Mouse (Mus musculus): ENCODE results near the gene Srp54b. TPM values are rescaled to one million over a fixed set of nuclear protein-coding genes. Genes with fewer than 3 reads are reported as not detected.
"Not testable (repeated sequence)": the region's sequence is repeated elsewhere in the genome, so short reads cannot be mapped to it uniquely, and the experiment has no call there.

Srp54b gene
- polyA plus RNA-seq (2012; rRNA removed) = 15.2 and 16.2 TPM in 2 replicates

GRCm38 (mm10) chr12:55154559-55155448, at the start of gene Srp54b:
Srp54b (plus strand) TSS chr12:55155104.
- no CpG with 5 or more reads among the region's 57 CpGs for WGBS
- H3K4me3 ChIP-seq (ENCODE audit: extremely low read depth, insufficient read depth, insufficient read length) = not testable (repeated sequence)

GRCm38 (mm10) chr12:55112616-55113015, 42.3 kb upstream of the Srp54b start:
- H3K4me1 ChIP-seq (ENCODE audit: control insufficient read depth, insufficient read depth, insufficient read length); H3K27me3 ChIP-seq (ENCODE audit: control insufficient read depth, insufficient read depth, low read length); H3K36me3 ChIP-seq (ENCODE audit: control insufficient read depth, insufficient read depth, low read length); H3K27ac ChIP-seq (ENCODE audit: insufficient read depth, low read length); H3K4me3 ChIP-seq (ENCODE audit: extremely low read depth, insufficient read depth, insufficient read length); DNase-seq (ENCODE audit: low read depth in 1 of 2, low spot score in 2 of 2): not testable (repeated sequence)
- WGBS = no CpG with 5 or more reads among the region's 7 CpGs

More at GRCm38 (mm10) chr12:55154559-55155448, at the start of gene Srp54b:
- H3K27ac ChIP-seq (ENCODE audit: insufficient read depth, low read length); H3K27me3 ChIP-seq (ENCODE audit: control insufficient read depth, insufficient read depth, low read length); H3K36me3 ChIP-seq (ENCODE audit: control insufficient read depth, insufficient read depth, low read length); DNase-seq (ENCODE audit: low read depth in 1 of 2, low spot score in 2 of 2); H3K4me1 ChIP-seq (ENCODE audit: control insufficient read depth, insufficient read depth, insufficient read length): not testable (repeated sequence)

- not testable (repeated sequence) for H3K27ac ChIP-seq (ENCODE audit: insufficient read depth, low read length); H3K36me3 ChIP-seq (ENCODE audit: control insufficient read depth, insufficient read depth, low read length)
- WGBS = no CpG with 5 or more reads among the region's 40 CpGs
Measured at GRCm38 (mm10) chr12:55124242-55124641, 30.7 kb upstream of the Srp54b start, which contains the start of gene Fam177a. Fam177a (plus strand) TSS chr12:55124469.

GRCm38 (mm10) chr12:55124731-55125130, 30.2 kb upstream of the Srp54b start:
- WGBS = no CpG with 5 or more reads among the region's 18 CpGs
- not testable (repeated sequence) for H3K4me3 ChIP-seq (ENCODE audit: extremely low read depth, insufficient read depth, insufficient read length)

More at GRCm38 (mm10) chr12:55124242-55124641, 30.7 kb upstream of the Srp54b start, which contains the start of gene Fam177a:
- not testable (repeated sequence) for H3K4me1 ChIP-seq (ENCODE audit: control insufficient read depth, insufficient read depth, insufficient read length); H3K4me3 ChIP-seq (ENCODE audit: extremely low read depth, insufficient read depth, insufficient read length); DNase-seq (ENCODE audit: low read depth in 1 of 2, low spot score in 2 of 2); H3K27me3 ChIP-seq (ENCODE audit: control insufficient read depth, insufficient read depth, low read length)

GRCm38 (mm10) chr12:55135540-55135939, 19.4 kb upstream of the Srp54b start:
- not testable (repeated sequence) for H3K4me1 ChIP-seq (ENCODE audit: control insufficient read depth, insufficient read depth, insufficient read length); H3K36me3 ChIP-seq (ENCODE audit: control insufficient read depth, insufficient read depth, low read length); DNase-seq (ENCODE audit: low read depth in 1 of 2, low spot score in 2 of 2); H3K27ac ChIP-seq (ENCODE audit: insufficient read depth, low read length); H3K4me3 ChIP-seq (ENCODE audit: extremely low read depth, insufficient read depth, insufficient read length); H3K27me3 ChIP-seq (ENCODE audit: control insufficient read depth, insufficient read depth, low read length)
- no CpG with 5 or more reads among the region's 6 CpGs for WGBS

More at GRCm38 (mm10) chr12:55124731-55125130, 30.2 kb upstream of the Srp54b start:
- not testable (repeated sequence) for DNase-seq (ENCODE audit: low read depth in 1 of 2, low spot score in 2 of 2); H3K27me3 ChIP-seq (ENCODE audit: control insufficient read depth, insufficient read depth, low read length); H3K4me1 ChIP-seq (ENCODE audit: control insufficient read depth, insufficient read depth, insufficient read length); H3K27ac ChIP-seq (ENCODE audit: insufficient read depth, low read length); H3K36me3 ChIP-seq (ENCODE audit: control insufficient read depth, insufficient read depth, low read length)

GRCm38 (mm10) chr12:55137859-55138258, 17.0 kb upstream of the Srp54b start:
- H3K36me3 ChIP-seq (ENCODE audit: control insufficient read depth, insufficient read depth, low read length); DNase-seq (ENCODE audit: low read depth in 1 of 2, low spot score in 2 of 2); H3K4me3 ChIP-seq (ENCODE audit: extremely low read depth, insufficient read depth, insufficient read length); H3K27ac ChIP-seq (ENCODE audit: insufficient read depth, low read length); H3K27me3 ChIP-seq (ENCODE audit: control insufficient read depth, insufficient read depth, low read length); H3K4me1 ChIP-seq (ENCODE audit: control insufficient read depth, insufficient read depth, insufficient read length): not testable (repeated sequence)
- no CpG with 5 or more reads among the region's 6 CpGs for WGBS

- WGBS = 0% methylated on average over 12 of the region's 24 CpGs
- H3K4me3 ChIP-seq (ENCODE audit: extremely low read depth, insufficient read depth, insufficient read length); H3K36me3 ChIP-seq (ENCODE audit: control insufficient read depth, insufficient read depth, low read length); DNase-seq (ENCODE audit: low read depth in 1 of 2, low spot score in 2 of 2); H3K27me3 ChIP-seq (ENCODE audit: control insufficient read depth, insufficient read depth, low read length); H3K4me1 ChIP-seq (ENCODE audit: control insufficient read depth, insufficient read depth, insufficient read length); H3K27ac ChIP-seq (ENCODE audit: insufficient read depth, low read length): not testable (repeated sequence)
Measured at GRCm38 (mm10) chr12:55155449-55155783, 512 bp downstream of the Srp54b start.

GRCm38 (mm10) chr12:55167034-55167557, 12.2 kb downstream of the Srp54b start:
- H3K27me3 ChIP-seq (ENCODE audit: control insufficient read depth, insufficient read depth, low read length); DNase-seq (ENCODE audit: low read depth in 1 of 2, low spot score in 2 of 2); H3K4me3 ChIP-seq (ENCODE audit: extremely low read depth, insufficient read depth, insufficient read length); H3K36me3 ChIP-seq (ENCODE audit: control insufficient read depth, insufficient read depth, low read length); H3K27ac ChIP-seq (ENCODE audit: insufficient read depth, low read length); H3K4me1 ChIP-seq (ENCODE audit: control insufficient read depth, insufficient read depth, insufficient read length): not testable (repeated sequence)
- WGBS = no CpG with 5 or more reads among the region's 7 CpGs

- no CpG with 5 or more reads among the region's 8 CpGs for WGBS
- H3K4me3 ChIP-seq (ENCODE audit: extremely low read depth, insufficient read depth, insufficient read length); H3K4me1 ChIP-seq (ENCODE audit: control insufficient read depth, insufficient read depth, insufficient read length); H3K36me3 ChIP-seq (ENCODE audit: control insufficient read depth, insufficient read depth, low read length); DNase-seq (ENCODE audit: low read depth in 1 of 2, low spot score in 2 of 2); H3K27ac ChIP-seq (ENCODE audit: insufficient read depth, low read length); H3K27me3 ChIP-seq (ENCODE audit: control insufficient read depth, insufficient read depth, low read length): not testable (repeated sequence)
Measured at GRCm38 (mm10) chr12:55187686-55188085, 32.8 kb downstream of the Srp54b start.

- H3K27me3 ChIP-seq (ENCODE audit: control insufficient read depth, insufficient read depth, low read length); H3K27ac ChIP-seq (ENCODE audit: insufficient read depth, low read length); H3K36me3 ChIP-seq (ENCODE audit: control insufficient read depth, insufficient read depth, low read length); H3K4me3 ChIP-seq (ENCODE audit: extremely low read depth, insufficient read depth, insufficient read length); DNase-seq (ENCODE audit: low read depth in 1 of 2, low spot score in 2 of 2); H3K4me1 ChIP-seq (ENCODE audit: control insufficient read depth, insufficient read depth, insufficient read length): not testable (repeated sequence)
- WGBS = no CpG with 5 or more reads among the region's 5 CpGs
Measured at GRCm38 (mm10) chr12:55189127-55189526, 34.2 kb downstream of the Srp54b start.

- H3K27me3 ChIP-seq (ENCODE audit: control insufficient read depth, insufficient read depth, low read length); H3K27ac ChIP-seq (ENCODE audit: insufficient read depth, low read length); H3K36me3 ChIP-seq (ENCODE audit: control insufficient read depth, insufficient read depth, low read length); H3K4me1 ChIP-seq (ENCODE audit: control insufficient read depth, insufficient read depth, insufficient read length); H3K4me3 ChIP-seq (ENCODE audit: extremely low read depth, insufficient read depth, insufficient read length); DNase-seq (ENCODE audit: low read depth in 1 of 2, low spot score in 2 of 2): not testable (repeated sequence)
- no CpG with 5 or more reads among the region's 40 CpGs for WGBS
Measured at GRCm38 (mm10) chr12:55199306-55199705, 44.4 kb downstream of the Srp54b start, which contains the start of gene 1700047I17Rik2. 1700047I17Rik2 (plus strand) TSS chr12:55199592.
